Mouse (Mus musculus): ENCODE results near the gene Gm6040.

GRCm38 (mm10) chr8:20892369-20892768, 29.5 kb downstream of the Gm6040 start, which contains the start of gene Defb33:
- TF ChIP-seq CTCF (IDR thresholded peaks at IDR 0.05; ENCODE audit: low read depth, low read length), result no peak
- TF ChIP-seq POLR2A (IDR thresholded peaks at IDR 0.05; ENCODE audit: extremely low read depth, insufficient read depth, low read length), result no peak

Data from liver, adult 2 months (tissue).